Mouse (Mus musculus) kidney, postnatal 0 days (tissue): ENCODE data around the gene Gata2. TPM values are rescaled to one million over a fixed set of nuclear protein-coding genes. Genes with fewer than 3 reads are reported as not detected.

Experiments
- ATAC-seq: fragments of 200-750 bp; cut with Nextera tagmentation; replicated peaks from 2 replicates; pipeline ENCODE4 v1.8.0; 2017; ENCODE audit warnings: low read depth, moderate number of reproducible peaks, moderate TSS enrichment, moderate library complexity; ENCODE audit not compliant: low FRiP score
- DNase-seq: peaks from one replicate; pipeline ENCODE4 v3.0.0-alpha.2; 2016; ENCODE audit warnings: low spot score
- H3K27ac ChIP-seq: fragments of 300-500 bp; sonication (generic); 2 replicates; pipeline ENCODE4 v1.5.1; 2014; ENCODE audit warnings: mild to moderate bottlenecking
- H3K27me3 ChIP-seq: fragments of 300-500 bp; sonication (generic); 2 replicates; pipeline ENCODE4 v1.6.1; 2014; ENCODE audit warnings: low read length, mixed read lengths; ENCODE audit not compliant: insufficient read depth
- H3K36me3 ChIP-seq: fragments of 300-500 bp; sonication (generic); 2 replicates; pipeline ENCODE4 v1.6.1; 2014; ENCODE audit warnings: low read length, mixed read lengths; ENCODE audit not compliant: insufficient read depth
- H3K4me1 ChIP-seq: fragments of 300-500 bp; sonication (generic); replicated peaks from 2 replicates; pipeline ENCODE4 v1.6.1; 2014; ENCODE audit warnings: antibody characterized with exemption, low read length, mixed read lengths; ENCODE audit not compliant: insufficient read depth
- H3K4me2 ChIP-seq: fragments of 300-500 bp; sonication (generic); 2 replicates; pipeline ENCODE4 v1.6.1; 2014; ENCODE audit warnings: mild to moderate bottlenecking, low read length, moderate library complexity, mixed read lengths
- H3K4me3 ChIP-seq: fragments of 300-500 bp; sonication (generic); replicated peaks from 2 replicates; pipeline ENCODE4 v1.5.1; 2014; ENCODE audit warnings: low read depth, low read length
- H3K9ac ChIP-seq: fragments of 300-500 bp; sonication (generic); 2 replicates; pipeline ENCODE4 v1.6.1; 2014; ENCODE audit warnings: low read depth, low read length
- H3K9me3 ChIP-seq: fragments of 300-500 bp; sonication (generic); replicated peaks from 2 replicates; pipeline ENCODE4 v1.6.1; 2016; ENCODE audit warnings: low read length, inconsistent platforms, mixed read lengths
- CTCF ChIP-seq: IDR thresholded peaks from 2 replicates; pipeline ENCODE4 v1.5.1; 2016; ENCODE audit warnings: antibody characterized with exemption, low read depth, mild to moderate bottlenecking, moderate library complexity
- WGBS: fragments of 180-500 bp; shearing (Covaris S2); extraction: QIAGEN DNeasy Blood & Tissue Kit; methylation state at CpG from one replicate; pipeline ENCODE4 v1.1.7; 2014; 5-methylcytosine and 5-hydroxymethylcytosine counted together
- polyA plus RNA-seq: library from polyadenylated mRNA; unstranded; fragments of >200 nt; fragmentation: Nextera tagmentation; extraction: Ambion mirVana; gene quantifications from 2 replicates; pipeline ENCODE4 v1.2.1, GENCODE M21; 2015

Gene Gata2
- polyA plus RNA-seq, 1 experiment from 2014 or later, result 64.3 TPM

- peaks cover 82% of the 10 kb centered on the region for H3K27me3 ChIP-seq
- peaks cover 31% of the 10 kb centered on the region for H3K4me1 ChIP-seq
- WGBS, result 3% methylated on average over 39 of the region's 39 CpGs
- peak overlapping the region; percentile 69 for H3K27ac ChIP-seq
- peak overlapping the region; percentile 62 for H3K9ac ChIP-seq
- peak overlapping the region; percentile 73 for H3K4me2 ChIP-seq
- TF ChIP-seq CTCF, result no peak
- no peaks in the 10 kb centered on the region for H3K36me3 ChIP-seq
- peak; percentile 10 for DNase-seq
- no peaks in the 10 kb centered on the region for H3K9me3 ChIP-seq
- ATAC-seq, result no peak
- H3K4me3 ChIP-seq, result peak overlapping the region; percentile 52
Measured at GRCm38 (mm10) chr6:88197313-88198069, 3.8 kb downstream of the Gata2 start.

DNA sequence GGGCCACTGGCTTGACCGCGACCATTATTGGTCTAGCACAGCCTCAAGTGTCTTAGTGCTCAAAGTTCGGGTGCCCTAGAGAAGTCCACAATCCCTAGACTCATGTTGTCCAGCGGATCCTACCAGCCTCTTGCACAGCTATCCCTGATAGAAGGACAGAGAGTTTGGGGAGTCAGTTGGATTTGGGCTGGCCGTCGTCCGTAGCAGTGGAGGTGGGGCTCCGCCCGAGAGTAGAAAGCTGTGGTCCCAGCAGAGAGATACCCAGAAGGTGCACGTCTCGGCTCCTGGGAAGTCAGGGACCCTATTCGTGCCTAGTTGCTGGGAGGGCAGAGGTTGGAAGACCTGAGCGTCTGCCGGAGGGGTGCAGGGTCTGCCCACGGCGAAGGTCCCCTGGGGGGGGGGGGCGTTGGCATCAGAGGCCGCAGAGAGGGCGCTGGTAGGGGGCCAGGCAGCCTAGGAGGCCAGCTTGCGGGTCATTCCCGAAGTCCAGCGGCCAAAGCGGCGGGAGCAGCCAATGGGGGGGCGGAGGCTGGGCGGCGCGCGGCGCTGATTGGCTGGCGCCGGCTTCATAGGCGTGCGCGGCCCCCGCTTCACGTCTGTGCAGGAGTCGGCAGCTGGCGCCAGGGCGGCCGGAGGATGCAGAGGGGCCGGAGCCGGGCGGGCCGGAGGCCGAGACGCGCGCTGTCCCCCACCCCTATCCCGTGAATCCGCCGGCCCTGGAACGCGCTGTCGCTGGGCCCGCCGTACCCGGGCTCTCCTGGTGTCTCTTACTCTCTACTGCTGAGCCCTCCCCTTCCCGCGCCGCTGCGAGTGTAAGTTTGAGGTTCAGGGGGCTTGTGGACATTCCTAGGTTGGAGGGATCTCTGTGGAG is 4.6 kb downstream of the Gata2 start:
- DNase-seq (peak; percentile 83), ATAC-seq (peak; percentile 75)
- H3K27ac ChIP-seq, result peak overlapping the region; percentile 69; the same call in 1 of the 2 replicates
- peak overlapping the region; percentile 62 for H3K9ac ChIP-seq
- 1% methylated on average over 53 of the region's 62 CpGs for WGBS
- peaks cover 76% of the 10 kb centered on the region for H3K27me3 ChIP-seq
- H3K4me1 ChIP-seq, result peaks cover 32% of the 10 kb centered on the region
- H3K4me3 ChIP-seq, result peak overlapping the region; percentile 52
- TF ChIP-seq CTCF, result no peak
- H3K9me3 ChIP-seq, result no peaks in the 10 kb centered on the region
- H3K4me2 ChIP-seq, result peak overlapping the region; percentile 73
- no peaks in the 10 kb centered on the region for H3K36me3 ChIP-seq

DNA sequence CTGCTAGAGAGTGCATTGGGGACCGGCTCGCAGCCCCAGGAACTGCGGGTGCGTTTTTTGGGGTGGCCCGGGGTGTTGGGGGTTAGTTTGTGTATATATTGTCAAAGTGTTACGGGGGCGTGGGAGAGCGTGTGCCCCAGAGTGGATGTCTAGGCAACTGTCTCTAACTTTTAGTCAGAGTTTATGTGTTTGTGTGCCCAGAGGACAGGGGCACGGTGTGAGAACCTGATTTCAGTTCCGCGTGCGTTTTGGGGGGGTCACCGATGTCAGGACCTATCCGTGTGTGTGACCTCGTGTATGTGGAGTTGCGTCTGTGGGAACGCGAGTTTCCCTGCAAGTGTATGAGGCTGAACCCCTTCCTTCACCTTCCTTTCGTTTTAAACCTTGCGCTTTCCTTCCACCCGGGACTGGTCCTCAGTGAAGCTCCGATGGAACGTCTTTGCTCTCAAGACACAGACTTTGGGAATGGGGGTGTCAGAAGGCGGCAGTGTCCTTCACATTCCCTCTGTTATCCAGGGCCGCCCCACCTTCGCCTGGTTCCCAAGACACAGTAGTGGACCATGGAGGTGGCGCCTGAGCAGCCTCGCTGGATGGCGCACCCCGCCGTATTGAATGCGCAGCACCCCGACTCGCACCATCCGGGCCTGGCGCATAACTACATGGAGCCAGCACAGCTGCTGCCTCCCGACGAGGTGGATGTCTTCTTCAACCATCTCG is 5.5 kb downstream of the Gata2 start:
- peak overlapping the region; percentile 62 for H3K9ac ChIP-seq
- TF ChIP-seq CTCF, result no peak
- 1% methylated on average over 39 of the region's 39 CpGs for WGBS

GRCm38 (mm10) chr6:88199718-88200692 is 6.3 kb downstream of the Gata2 start:
- H3K4me1 ChIP-seq, result peaks cover 35% of the 10 kb centered on the region; the same call in 1 of the 2 replicates
- H3K36me3 ChIP-seq, result no peaks in the 10 kb centered on the region
- H3K4me3 ChIP-seq, result peak overlapping the region; percentile 52
- H3K27me3 ChIP-seq, result peaks cover 78% of the 10 kb centered on the region
- peak overlapping the region; percentile 62 for H3K9ac ChIP-seq
- TF ChIP-seq CTCF, result no peak
- WGBS, result 12% methylated on average over 49 of the region's 50 CpGs
- H3K4me2 ChIP-seq, result peak overlapping the region; percentile 73
- DNase-seq (no peak), ATAC-seq (no peak)
- H3K9me3 ChIP-seq, result no peaks in the 10 kb centered on the region
- H3K27ac ChIP-seq, result no peak overlapping the region

More for the DNA sequence above, 5.5 kb downstream of the Gata2 start:
- no peaks in the 10 kb centered on the region for H3K36me3 ChIP-seq
- no peaks in the 10 kb centered on the region for H3K9me3 ChIP-seq
- peaks cover 75% of the 10 kb centered on the region for H3K27me3 ChIP-seq
- H3K4me2 ChIP-seq, result peak overlapping the region; percentile 73
- H3K4me1 ChIP-seq, result peaks cover 30% of the 10 kb centered on the region; the same call in 1 of the 2 replicates
- peak overlapping the region; percentile 52 for H3K4me3 ChIP-seq
- DNase-seq (no peak), ATAC-seq (no peak)
- no peak overlapping the region for H3K27ac ChIP-seq
